Mouse (Mus musculus) WW6 (cell line): Measurements from ENCODE around the gene Pde4b.

ENCODE experiments used
- DNase-seq: peaks from one replicate; pipeline ENCODE4 v3.0.0-alpha.2; 2013; ENCODE audit warnings: low read depth, low spot score

The Pde4b gene

DNA sequence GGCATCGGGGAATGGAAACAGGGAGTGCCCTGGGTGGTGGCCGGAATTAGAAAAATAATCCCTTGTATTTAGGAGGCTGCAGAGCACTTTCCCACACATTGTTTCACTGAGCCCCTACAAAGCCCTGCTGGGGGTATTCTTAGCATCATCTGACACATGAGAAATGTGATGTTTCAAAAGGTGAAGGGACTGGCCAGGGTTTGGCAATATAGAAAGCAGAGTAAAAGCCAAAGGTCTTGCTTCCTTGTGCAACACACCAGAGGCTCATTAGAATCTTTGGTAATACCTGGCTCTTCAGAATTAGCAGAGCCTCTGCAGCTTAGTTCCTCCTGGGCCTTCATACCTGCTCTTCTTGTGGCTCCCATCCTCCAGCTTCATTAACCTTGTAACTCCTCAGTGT lies 451.4 kb downstream of the Pde4b start:
- DNase-seq, result no peak

DNA sequence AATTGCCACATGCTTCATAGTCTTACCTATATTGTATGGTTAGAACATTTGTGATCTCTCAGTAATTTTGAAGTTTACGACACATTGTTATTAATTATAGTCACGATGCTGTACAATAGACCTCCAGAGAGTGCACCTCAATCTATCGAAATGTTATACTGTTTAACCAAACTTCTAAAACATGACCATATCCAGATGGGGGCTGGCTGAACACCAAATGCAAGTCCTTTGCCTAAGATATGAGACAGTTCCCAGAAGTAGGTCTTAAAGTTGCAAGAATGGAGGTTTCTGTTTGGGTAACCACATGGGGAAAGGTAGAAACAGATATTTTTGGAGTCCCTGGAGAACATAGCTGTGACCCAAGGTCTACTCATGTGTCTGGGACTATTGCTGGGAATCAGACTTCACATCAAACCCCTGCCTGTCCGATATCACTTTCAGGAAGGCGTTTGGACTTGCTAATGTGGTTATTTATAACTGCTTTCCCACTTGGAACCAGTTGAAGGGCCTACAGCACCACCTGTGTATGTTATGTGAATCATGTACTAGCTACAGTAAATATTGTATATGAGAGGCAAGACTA lies 452.3 kb downstream of the Pde4b start:
- no peak for DNase-seq

- no peak for DNase-seq
Observed at GRCm38 (mm10) chr4:102542976-102543375, 455.6 kb downstream of the Pde4b start.

DNA sequence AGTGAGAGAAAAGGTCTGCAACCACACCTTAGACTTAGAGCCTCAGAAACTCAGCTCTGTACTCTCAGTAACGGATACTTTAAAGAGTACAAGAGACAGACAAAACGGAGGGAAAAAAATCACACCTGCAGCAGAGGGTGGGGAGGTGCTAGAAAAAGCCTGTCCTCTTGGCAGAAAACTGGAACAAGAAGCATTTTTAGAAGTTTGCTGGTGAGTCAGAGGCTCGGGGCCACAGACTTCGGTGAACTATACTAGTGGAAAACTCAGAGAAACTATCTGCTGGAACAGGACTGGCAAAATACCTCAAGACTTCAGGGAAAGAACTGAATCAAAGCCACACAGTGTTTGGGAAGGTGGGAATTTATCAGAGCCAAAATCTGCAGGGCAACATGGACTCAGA lies 457.9 kb downstream of the Pde4b start:
- no peak for DNase-seq

DNA sequence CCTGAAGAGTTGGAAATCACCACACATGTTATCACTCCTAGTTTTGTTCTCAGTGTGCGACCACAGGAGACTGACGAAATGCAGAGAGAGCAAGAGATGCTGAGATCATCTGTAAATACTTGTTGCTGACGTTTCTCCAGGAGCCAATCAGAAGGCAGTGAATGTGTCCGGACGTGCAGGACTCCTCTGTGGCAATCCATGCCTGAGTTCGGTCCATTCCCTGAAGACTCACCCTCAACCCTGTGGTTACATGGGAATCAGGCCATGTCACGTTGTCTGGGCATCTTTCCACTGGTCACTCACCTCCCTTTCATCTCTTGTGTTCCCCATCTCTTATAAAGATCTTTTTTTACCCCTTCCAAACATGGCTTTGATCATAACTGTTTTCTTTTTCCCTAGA lies 468.2 kb downstream of the Pde4b start:
- DNase-seq, result no peak

DNA sequence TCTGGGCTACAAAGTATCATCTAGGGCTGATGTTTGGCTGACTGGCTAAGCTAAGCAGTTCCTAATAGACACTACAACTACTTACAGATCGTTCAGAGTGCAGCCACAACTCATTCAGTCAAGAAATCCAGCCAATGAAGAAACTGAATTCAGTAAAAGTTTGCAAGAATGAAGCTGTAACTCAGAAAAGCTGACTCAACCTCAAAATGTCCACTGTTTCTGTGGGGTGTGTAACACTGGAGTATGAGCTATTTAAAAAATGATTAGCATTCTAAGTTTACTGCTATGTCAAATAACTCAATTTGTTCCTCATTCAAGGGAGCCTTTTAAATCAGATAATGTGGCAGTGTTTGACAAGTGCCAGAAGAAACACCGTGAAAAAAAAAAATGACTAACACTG lies 469.7 kb downstream of the Pde4b start:
- DNase-seq, result no peak

DNA sequence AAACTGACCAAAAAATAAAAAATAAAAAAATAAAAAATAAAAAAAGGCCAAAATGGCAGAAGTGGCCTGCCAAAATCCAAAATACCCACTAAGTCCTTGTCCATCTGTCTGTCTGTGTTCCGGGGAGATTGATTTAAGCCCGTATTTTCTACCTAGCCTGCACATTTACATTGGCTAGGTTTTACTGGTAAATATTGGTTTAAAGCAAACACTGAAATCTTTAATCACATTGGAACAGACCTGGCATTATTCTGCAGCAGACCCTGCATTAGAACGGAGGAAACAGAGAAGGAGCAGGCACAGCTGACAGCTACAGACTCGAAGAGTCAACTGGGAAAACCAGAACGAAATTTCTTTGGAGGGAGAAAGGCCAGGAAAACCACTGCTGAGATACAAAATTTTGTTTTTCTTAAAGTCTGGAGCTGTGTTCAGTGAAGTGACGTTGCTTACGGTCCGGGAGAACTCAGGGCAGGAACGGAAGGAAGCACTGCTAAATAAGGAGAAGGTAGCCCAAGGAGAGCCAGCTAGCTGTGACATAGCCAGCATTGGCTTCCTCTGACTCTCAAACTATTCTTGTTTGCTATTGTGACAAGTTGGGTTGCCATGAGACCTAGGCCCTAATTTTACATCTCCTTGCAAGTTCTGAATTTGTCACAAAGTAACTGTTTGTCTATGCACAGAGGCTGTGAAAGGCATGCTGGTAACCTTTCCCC lies 470.3 kb downstream of the Pde4b start:
- DNase-seq, result no peak

GRCm38 (mm10) chr4:102558328-102558727 lies 471.0 kb downstream of the Pde4b start:
- DNase-seq, result no peak

DNA sequence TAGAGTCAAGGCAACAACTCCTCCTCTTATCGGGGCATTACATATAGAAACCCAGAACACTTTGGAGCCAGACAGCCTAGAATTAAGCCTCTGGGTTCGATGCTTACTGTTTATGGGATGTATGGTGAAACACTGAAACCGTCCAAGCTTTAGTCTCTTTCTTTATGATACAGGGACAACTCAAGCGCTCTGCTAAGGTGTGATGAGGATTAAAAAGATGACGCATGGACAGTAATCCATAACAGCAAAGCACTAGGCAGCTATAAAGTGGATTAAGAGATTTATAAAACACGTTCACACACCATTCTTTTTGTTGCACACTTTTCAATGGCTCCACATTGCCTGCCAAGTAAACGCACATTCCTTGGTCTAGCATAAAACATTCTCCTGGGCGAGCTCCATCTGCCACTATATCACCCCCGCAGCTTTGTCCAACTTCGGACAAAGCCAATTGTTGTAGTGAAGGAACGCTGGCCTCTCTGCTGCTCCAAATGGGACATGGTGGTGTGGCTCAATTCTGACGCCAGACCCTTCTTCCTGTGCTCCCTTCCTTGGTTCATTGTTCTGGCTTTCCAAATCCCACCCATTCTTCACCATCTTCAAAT lies 473.4 kb downstream of the Pde4b start:
- DNase-seq, result no peak

GRCm38 (mm10) chr4:102563273-102563855 lies 476.0 kb downstream of the Pde4b start:
- no peak for DNase-seq

- no peak for DNase-seq
Observed at GRCm38 (mm10) chr4:102564286-102564685, 476.9 kb downstream of the Pde4b start.

DNA sequence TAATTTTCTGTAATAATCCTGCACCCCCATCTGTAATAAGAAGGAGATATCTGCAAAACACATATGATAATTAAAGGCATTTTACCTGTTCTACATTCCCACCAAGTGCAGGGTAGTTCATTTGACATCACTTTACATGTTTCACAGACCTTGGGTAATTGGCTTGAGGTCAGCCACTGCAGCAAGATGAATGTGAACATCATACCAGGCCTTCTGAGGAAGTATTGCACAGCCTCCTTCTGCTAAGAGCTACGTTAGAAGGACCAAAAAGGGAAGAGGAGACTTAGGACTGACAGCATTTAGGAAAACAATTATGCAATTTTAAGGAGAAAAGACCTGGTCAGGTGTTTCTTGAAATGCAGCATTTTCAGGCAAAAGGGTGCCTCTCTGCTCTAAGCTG lies 479.1 kb downstream of the Pde4b start:
- no peak for DNase-seq

- no peak for DNase-seq
Observed at GRCm38 (mm10) chr4:102567111-102567510, 479.8 kb downstream of the Pde4b start.

DNA sequence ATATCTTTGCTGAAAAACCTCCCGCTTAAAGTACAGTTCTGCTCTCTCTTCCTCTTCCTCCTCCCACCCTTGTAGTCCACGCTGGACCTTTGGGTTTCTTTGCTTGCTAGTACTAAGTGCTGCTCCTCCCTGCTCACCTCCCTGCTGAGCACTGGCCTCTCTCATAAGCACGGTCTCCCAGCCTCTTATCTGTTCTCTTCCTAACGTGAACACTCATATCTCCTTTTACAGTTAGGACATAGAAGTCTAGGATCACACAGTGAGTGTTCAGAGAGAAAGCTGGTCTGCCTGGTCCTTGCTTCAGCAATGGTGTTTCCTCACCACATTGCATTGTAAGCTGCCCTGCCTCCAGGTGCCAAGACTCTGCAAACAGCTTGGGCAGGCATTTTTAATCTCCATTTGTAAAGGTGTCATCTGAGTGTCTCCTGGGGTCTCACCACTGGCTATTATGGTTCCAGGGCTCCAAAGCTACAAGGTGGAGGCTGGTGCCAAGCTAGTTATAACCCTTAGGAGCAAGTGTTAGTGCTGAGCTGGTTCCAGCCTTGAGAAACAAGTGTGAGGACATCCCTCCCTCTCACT lies 480.4 kb downstream of the Pde4b start:
- DNase-seq, result no peak

GRCm38 (mm10) chr4:102568591-102568990 lies 481.2 kb downstream of the Pde4b start:
- no peak for DNase-seq

- no peak for DNase-seq
Observed at GRCm38 (mm10) chr4:102569101-102569583, 481.8 kb downstream of the Pde4b start.

- no peak for DNase-seq
Observed at GRCm38 (mm10) chr4:102569950-102570765, 482.8 kb downstream of the Pde4b start.

DNA sequence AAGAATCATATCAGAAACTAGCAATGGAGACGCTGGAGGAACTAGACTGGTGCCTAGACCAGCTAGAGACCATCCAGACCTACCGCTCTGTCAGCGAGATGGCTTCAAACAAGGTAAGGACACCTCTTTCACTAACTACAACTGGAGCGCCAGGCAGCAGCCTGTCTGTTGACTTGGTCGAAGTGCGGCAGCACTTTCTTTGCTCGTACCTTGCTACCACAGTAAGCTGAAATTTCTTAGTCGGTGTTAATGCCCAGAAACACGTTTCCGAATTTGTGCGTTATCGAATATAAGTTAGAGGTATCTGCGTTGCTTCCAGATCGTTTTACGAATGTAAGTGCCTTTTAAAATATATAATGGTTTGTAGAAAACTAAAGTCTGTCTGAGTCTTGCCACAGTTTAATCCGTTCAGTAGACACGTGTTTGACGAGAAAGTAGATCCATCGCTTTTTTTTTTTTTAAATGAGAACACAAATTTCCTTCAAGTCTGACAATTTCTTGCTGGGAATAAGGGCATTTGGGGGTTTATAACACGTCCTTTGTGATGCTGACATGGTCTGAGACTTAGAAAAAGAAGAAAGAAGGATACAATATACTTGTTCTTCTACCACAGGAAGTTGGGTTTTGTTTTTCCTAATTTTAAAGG lies 483.5 kb downstream of the Pde4b start:
- DNase-seq, result no peak

DNA sequence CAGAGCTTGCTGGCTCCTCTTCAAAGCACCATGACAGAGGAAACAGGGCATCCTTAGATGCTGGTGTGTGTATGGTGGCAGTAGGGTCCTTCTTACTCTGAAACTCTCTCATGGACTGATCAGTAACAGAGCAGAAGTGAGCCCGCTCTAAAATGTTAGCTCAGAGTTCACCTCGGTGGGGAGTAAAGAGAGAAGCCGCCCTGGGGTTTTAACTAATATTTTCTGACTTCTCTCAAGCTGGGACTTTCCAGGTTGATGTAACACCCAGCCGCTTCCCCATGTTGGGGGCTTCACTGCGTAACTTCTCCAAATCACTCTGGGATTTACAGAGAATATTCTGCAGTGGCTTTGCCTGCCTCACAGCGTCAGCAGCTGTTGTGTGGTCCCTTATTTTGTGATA lies 484.7 kb downstream of the Pde4b start:
- no peak for DNase-seq

DNA sequence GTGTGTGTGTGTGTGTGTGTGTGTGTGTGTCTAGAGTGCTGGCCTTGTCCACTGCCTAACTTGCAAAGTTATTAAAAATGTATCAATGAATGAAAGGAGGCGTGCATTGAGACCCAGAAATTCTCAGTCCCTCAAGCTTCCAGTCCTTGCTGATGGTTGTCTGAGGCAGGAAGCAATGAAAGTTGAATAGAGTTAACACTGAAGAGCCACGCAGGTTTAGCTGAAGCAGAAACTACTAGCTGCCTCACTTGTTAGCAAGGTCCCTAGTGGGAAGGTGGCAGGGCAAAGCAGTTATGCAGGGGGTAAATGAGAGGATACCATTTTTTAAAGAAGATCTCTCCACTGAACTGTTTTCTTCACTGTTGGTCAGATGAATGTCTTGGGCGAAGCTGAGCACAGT lies 485.2 kb downstream of the Pde4b start:
- no peak for DNase-seq

- DNase-seq, result no peak
Observed at GRCm38 (mm10) chr4:102573361-102573781, 486.0 kb downstream of the Pde4b start.
